Mouse (Mus musculus): ENCODE measurements around the gene Rmnd1. TPM values are rescaled to one million over a fixed set of nuclear protein-coding genes. Genes with fewer than 3 reads are reported as not detected.

The Rmnd1 gene
- total and polyA plus RNA-seq, 2 experiments from 2014 or later, result 23.9 to 24.4 TPM

GRCm38 (mm10) chr10:4395321-4395720, 36.9 kb downstream of the Rmnd1 start:
- WGBS, result 90% methylated on average over 3 of the region's 3 CpGs
- ATAC-seq (no peak), DNase-seq (no peak)
- Histone ChIP-seq H3K27ac (ENCODE audit: low read depth, low read length) (no peak overlapping the region), H3K4me1 (ENCODE audit: insufficient read depth) (peaks cover 8% of the 10 kb centered on the region; the same call in 1 of the 2 replicates), H3K4me3 (ENCODE audit: low read depth, low read length) (no peak overlapping the region), H3K9ac (no peak overlapping the region), H3K27me3 (ENCODE audit: insufficient read depth, low read length) (no peaks in the 10 kb centered on the region), H3K36me3 (ENCODE audit: insufficient read depth) (0 out of 2 replicates have a peak, but pooled peaks cover 3% of the 10 kb centered on the region), H3K4me2 (ENCODE audit: low read depth) (no peak overlapping the region), H3K9me3 (ENCODE audit: low read length) (no peaks in the 10 kb centered on the region)
- TF ChIP-seq CTCF (IDR thresholded peaks at IDR 0.05; ENCODE audit: low read depth), result no peak

- H3K4me3 ChIP-seq (ENCODE audit: low read depth, low read length), result no peak overlapping the region
- H3K4me1 ChIP-seq (ENCODE audit: insufficient read depth), result peaks cover 23% of the 10 kb centered on the region
- no peak overlapping the region for H3K4me2 ChIP-seq (ENCODE audit: low read depth)
- TF ChIP-seq CTCF (IDR thresholded peaks at IDR 0.05; ENCODE audit: low read depth), result peak; percentile 66
- no peak overlapping the region for H3K27ac ChIP-seq (ENCODE audit: low read depth, low read length)
- peak; percentile 30 for DNase-seq
- 47% methylated on average over 6 of the region's 6 CpGs for WGBS
- H3K9ac ChIP-seq, result no peak overlapping the region
- H3K36me3 ChIP-seq (ENCODE audit: insufficient read depth), result 0 out of 2 replicates have a peak, but pooled peaks cover 3% of the 10 kb centered on the region
- H3K27me3 ChIP-seq (ENCODE audit: insufficient read depth, low read length), result no peaks in the 10 kb centered on the region
- no peaks in the 10 kb centered on the region for H3K9me3 ChIP-seq (ENCODE audit: low read length)
- ATAC-seq, result no peak
Observed at GRCm38 (mm10) chr10:4391851-4392250, 40.3 kb downstream of the Rmnd1 start.

- Histone ChIP-seq H3K27ac (ENCODE audit: low read depth, low read length) (no peak overlapping the region), H3K9ac (no peak overlapping the region), H3K9me3 (ENCODE audit: low read length) (no peaks in the 10 kb centered on the region), H3K4me2 (ENCODE audit: low read depth) (peak overlapping the region; percentile 10; the same call in 1 of the 2 replicates), H3K27me3 (ENCODE audit: insufficient read depth, low read length) (no peaks in the 10 kb centered on the region), H3K36me3 (ENCODE audit: insufficient read depth) (0 out of 2 replicates have a peak, but pooled peaks cover 3% of the 10 kb centered on the region), H3K4me3 (ENCODE audit: low read depth, low read length) (no peak overlapping the region), H3K4me1 (ENCODE audit: insufficient read depth) (peaks cover 23% of the 10 kb centered on the region)
- DNase-seq (no peak), ATAC-seq (no peak)
- WGBS, result 68% methylated on average over 5 of the region's 5 CpGs
- TF ChIP-seq CTCF (IDR thresholded peaks at IDR 0.05; ENCODE audit: low read depth), result no peak
Observed at GRCm38 (mm10) chr10:4391076-4391475, 41.1 kb downstream of the Rmnd1 start.

GRCm38 (mm10) chr10:4390550-4390949, 41.6 kb downstream of the Rmnd1 start:
- Histone ChIP-seq H3K4me2 (ENCODE audit: low read depth) (peak overlapping the region; percentile 10; the same call in 1 of the 2 replicates), H3K9me3 (ENCODE audit: low read length) (no peaks in the 10 kb centered on the region), H3K27ac (ENCODE audit: low read depth, low read length) (no peak overlapping the region), H3K4me1 (ENCODE audit: insufficient read depth) (peaks cover 23% of the 10 kb centered on the region), H3K9ac (no peak overlapping the region), H3K36me3 (ENCODE audit: insufficient read depth) (0 out of 2 replicates have a peak, but pooled peaks cover 3% of the 10 kb centered on the region), H3K27me3 (ENCODE audit: insufficient read depth, low read length) (no peaks in the 10 kb centered on the region), H3K4me3 (ENCODE audit: low read depth, low read length) (no peak overlapping the region)
- no peak for ATAC-seq
- no peak for DNase-seq
- WGBS, result 62% methylated on average over 2 of the region's 2 CpGs
- TF ChIP-seq CTCF (IDR thresholded peaks at IDR 0.05; ENCODE audit: low read depth), result no peak

GRCm38 (mm10) chr10:4389461-4390112, 42.6 kb downstream of the Rmnd1 start:
- H3K4me1 ChIP-seq (ENCODE audit: insufficient read depth), result peaks cover 23% of the 10 kb centered on the region
- no peak for TF ChIP-seq CTCF (IDR thresholded peaks at IDR 0.05; ENCODE audit: low read depth)
- peak overlapping the region; percentile 99 for H3K4me3 ChIP-seq (ENCODE audit: low read depth, low read length)
- H3K27ac ChIP-seq (ENCODE audit: low read depth, low read length), result no peak overlapping the region
- H3K27me3 ChIP-seq (ENCODE audit: insufficient read depth, low read length), result no peaks in the 10 kb centered on the region
- DNase-seq, result no peak
- H3K9ac ChIP-seq, result peak overlapping the region; percentile 99
- no peaks in the 10 kb centered on the region for H3K9me3 ChIP-seq (ENCODE audit: low read length)
- peak overlapping the region; percentile 92 for H3K4me2 ChIP-seq (ENCODE audit: low read depth)
- WGBS, result 57% methylated on average over 5 of the region's 5 CpGs
- no peak for ATAC-seq
- 0 out of 2 replicates have a peak, but pooled peaks cover 3% of the 10 kb centered on the region for H3K36me3 ChIP-seq (ENCODE audit: insufficient read depth)

- Histone ChIP-seq H3K4me2 (ENCODE audit: low read depth) (peak overlapping the region; percentile 92), H3K4me3 (ENCODE audit: low read depth, low read length) (peak overlapping the region; percentile 99), H3K9me3 (ENCODE audit: low read length) (no peaks in the 10 kb centered on the region), H3K36me3 (ENCODE audit: insufficient read depth) (0 out of 2 replicates have a peak, but pooled peaks cover 3% of the 10 kb centered on the region), H3K9ac (peak overlapping the region; percentile 99), H3K27ac (ENCODE audit: low read depth, low read length) (no peak overlapping the region; the same call in 1 of the 2 replicates), H3K27me3 (ENCODE audit: insufficient read depth, low read length) (no peaks in the 10 kb centered on the region), H3K4me1 (ENCODE audit: insufficient read depth) (peaks cover 23% of the 10 kb centered on the region)
- DNase-seq (no peak), ATAC-seq (no peak)
- 17% methylated on average over 10 of the region's 10 CpGs for WGBS
- no peak for TF ChIP-seq CTCF (IDR thresholded peaks at IDR 0.05; ENCODE audit: low read depth)
Observed at GRCm38 (mm10) chr10:4389036-4389435, 43.2 kb downstream of the Rmnd1 start.

- peak overlapping the region; percentile 99 for H3K4me3 ChIP-seq (ENCODE audit: low read depth, low read length)
- H3K9ac ChIP-seq, result peak overlapping the region; percentile 99
- H3K36me3 ChIP-seq (ENCODE audit: insufficient read depth), result no peaks in the 10 kb centered on the region
- H3K4me2 ChIP-seq (ENCODE audit: low read depth), result peak overlapping the region; percentile 92
- DNase-seq (no peak), ATAC-seq (no peak)
- H3K4me1 ChIP-seq (ENCODE audit: insufficient read depth), result peaks cover 23% of the 10 kb centered on the region
- H3K27me3 ChIP-seq (ENCODE audit: insufficient read depth, low read length), result no peaks in the 10 kb centered on the region
- H3K9me3 ChIP-seq (ENCODE audit: low read length), result no peaks in the 10 kb centered on the region
- 1% methylated on average over 19 of the region's 19 CpGs for WGBS
- H3K27ac ChIP-seq (ENCODE audit: low read depth, low read length), result peak overlapping the region; percentile 99
- TF ChIP-seq CTCF (IDR thresholded peaks at IDR 0.05; ENCODE audit: low read depth), result no peak
Observed at GRCm38 (mm10) chr10:4388384-4388745, 43.8 kb downstream of the Rmnd1 start.
